Mouse (Mus musculus): ENCODE measurements around the gene Uchl4. TPM values are rescaled to one million over a fixed set of nuclear protein-coding genes. Genes with fewer than 3 reads are reported as not detected.
"Not testable (repeated sequence)": the region's sequence is repeated elsewhere in the genome, so short reads cannot be mapped to it uniquely, and the experiment has no call there.

Uchl4 gene
- total RNA-seq, 2 experiments from 2014 or later: 1.3 to 1.9 TPM

DNA sequence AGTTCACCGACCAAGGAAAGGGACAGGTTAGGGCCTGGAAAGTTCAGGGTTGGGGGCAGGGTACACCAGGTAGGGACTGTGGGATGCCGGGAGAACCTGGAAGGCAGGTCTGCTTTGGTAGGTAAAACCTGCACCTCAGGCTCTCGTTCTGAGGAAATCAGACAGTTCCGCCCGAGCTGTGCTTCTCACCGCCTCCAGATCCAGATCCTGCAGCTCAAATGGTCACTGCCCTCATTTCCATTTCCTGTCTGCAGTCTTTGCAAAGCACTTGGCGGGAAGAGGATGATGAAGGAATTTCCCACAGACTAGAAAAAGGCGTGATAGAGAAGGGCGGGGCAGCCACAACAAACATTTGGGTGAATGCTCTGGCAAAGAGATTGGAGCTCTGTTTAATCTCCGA is 33.2 kb downstream of the Uchl4 start:
- intact Hi-C loops (cut with DNase I): no loop called here
- Histone ChIP-seq H3K4me3 (no peak overlapping the region), H3K27ac (no peak overlapping the region)
- no peak for TF ChIP-seq CTCF (IDR thresholded peaks at IDR 0.05)
- no peak for DNase-seq

DNA sequence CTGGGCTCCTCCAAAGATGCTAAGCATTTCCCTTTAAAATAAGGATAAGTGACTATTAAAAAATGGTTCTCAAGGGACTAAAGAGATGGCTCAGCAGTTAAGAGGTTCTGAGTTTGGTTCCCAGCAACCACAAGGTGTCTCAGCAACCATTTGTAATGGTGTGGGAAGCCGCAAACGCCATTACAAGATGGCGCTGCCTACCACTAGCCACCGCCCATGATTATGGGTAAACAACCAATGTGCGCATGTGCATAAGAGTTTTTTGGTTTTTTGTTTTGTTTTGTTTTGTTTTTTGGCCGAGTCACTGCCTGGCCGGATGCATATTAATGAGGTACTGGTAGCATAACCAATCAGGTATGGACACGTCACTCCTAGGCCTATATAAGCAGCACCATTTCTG is 33.8 kb downstream of the Uchl4 start:
- DNase-seq; intact Hi-C loops (cut with DNase I); H3K4me3 ChIP-seq; H3K27ac ChIP-seq: not testable (repeated sequence)

DNA sequence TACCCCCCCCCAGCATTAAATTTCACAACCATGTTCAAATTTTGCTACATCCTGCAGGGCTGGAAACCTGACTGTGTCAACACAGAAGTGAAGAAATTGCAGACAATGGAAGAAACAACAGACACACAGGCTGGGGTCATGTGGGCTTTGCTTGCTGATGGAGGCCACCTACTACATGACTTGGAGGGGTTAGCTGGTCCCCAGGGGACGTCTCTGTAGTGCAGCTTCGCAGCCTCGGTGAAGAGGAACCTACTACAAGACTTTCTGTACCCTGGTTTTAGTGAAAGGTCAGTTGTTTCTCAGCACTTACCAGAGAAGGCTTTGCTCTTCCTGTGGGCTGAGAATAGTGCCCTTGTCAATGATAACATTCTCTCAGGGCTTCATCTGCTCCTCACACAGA is 36.2 kb downstream of the Uchl4 start:
- Histone ChIP-seq H3K27ac (no peak overlapping the region), H3K4me3 (no peak overlapping the region)
- intact Hi-C loops (cut with DNase I): loop anchor here (5.0 kb wide), 2 partner anchors 94 to 134 kb away; partner anchors contain the start of gene Snapc5
- no peak for DNase-seq
- no peak for TF ChIP-seq CTCF (IDR thresholded peaks at IDR 0.05)

DNA sequence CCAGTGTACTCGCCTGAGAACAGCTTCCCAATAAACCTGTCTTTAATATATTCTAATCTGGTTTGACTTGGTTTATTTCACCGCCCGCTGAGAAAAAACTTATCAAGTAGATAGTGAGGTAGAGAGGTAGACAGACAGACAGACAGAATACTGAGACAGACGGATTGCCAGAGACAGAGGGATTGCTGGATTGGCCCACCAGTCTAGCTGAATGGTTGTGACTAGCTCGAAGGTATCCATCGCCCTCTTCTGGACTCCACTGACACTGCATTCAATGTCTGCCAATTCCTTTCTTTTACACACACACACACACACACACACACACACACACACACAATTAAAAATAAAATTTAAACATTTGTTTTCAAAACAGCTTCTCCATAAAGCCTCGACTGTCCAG is 37.6 kb downstream of the Uchl4 start:
- Histone ChIP-seq H3K27ac (no peak overlapping the region), H3K4me3 (no peak overlapping the region)
- peak; percentile 60 for DNase-seq
- TF ChIP-seq CTCF (IDR thresholded peaks at IDR 0.05): peak; percentile 62
- intact Hi-C loops (cut with DNase I): loop anchor here (5.0 kb wide), 2 partner anchors 95 to 135 kb away; partner anchors contain the start of gene Snapc5

DNA sequence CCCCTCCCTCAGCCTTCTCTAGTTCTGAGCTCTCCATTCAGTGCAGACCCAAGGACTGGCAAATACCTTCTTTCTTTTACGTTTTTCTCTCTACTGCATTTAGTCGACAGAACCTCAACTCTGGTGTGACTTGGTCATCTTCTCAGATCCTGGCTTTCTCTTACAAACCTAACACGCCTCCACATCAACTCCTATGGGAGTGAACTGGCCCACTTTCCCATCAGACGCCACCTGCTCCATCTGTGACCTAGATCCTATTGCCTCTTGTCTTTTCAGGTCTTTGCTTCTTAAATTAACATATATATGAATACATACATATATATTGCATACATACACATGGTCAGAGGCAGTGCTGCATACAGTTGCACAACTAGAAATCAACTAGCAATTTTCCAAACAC is 38.8 kb downstream of the Uchl4 start:
- intact Hi-C loops (cut with DNase I): loop anchor here (5.0 kb wide), 2 partner anchors 96 to 136 kb away; partner anchors contain the start of gene Snapc5
- Histone ChIP-seq H3K27ac (no peak overlapping the region), H3K4me3 (no peak overlapping the region)
- TF ChIP-seq CTCF (IDR thresholded peaks at IDR 0.05): no peak
- no peak for DNase-seq

DNA sequence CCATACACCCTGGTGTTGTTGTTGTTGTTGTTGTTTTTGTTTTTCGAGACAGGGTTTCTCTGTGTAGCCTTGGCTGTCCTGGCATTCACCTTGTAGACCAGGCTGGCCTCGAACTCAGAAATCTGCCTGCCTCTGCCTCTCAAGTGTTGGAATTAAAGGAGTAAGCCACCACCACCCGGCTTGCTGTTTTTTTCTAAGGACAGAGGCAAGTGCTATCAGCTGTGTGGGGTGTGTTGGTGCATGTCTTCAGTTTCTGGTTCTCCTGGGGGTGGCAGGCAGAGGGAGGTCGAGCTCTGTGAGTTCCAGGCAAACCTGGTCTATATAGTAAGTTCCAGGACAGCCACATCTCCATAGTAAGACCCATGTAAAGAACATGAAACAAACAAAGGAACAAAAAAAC is 39.3 kb downstream of the Uchl4 start:
- intact Hi-C loops (cut with DNase I): loop anchor here (5.0 kb wide), 2 partner anchors 97 to 137 kb away; partner anchors contain the start of gene Snapc5
- H3K4me3 ChIP-seq: no peak overlapping the region
- H3K27ac ChIP-seq: no peak overlapping the region
- no peak for DNase-seq
- TF ChIP-seq CTCF (IDR thresholded peaks at IDR 0.05): no peak

DNA sequence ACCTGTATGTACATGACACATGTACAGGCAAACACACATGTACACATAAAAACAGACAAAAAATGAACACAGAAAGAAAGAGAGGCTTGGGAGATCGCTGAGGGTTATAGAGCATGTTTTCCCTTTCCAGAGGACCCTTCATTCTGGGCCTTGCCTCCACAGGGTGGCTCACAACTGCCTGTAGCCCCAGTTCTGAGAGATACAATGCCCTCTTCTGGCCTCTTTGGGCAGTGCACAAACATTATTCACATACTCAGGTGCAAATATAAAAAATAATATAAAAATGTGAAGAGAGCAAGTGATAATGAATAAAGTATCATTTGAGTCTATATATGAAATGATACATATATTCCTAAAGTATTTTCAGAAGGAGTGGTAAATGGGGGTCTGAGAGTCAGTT is 39.9 kb downstream of the Uchl4 start:
- no peak for DNase-seq
- TF ChIP-seq CTCF (IDR thresholded peaks at IDR 0.05): peak; percentile 35
- intact Hi-C loops (cut with DNase I): loop anchor here (5.0 kb wide), 2 partner anchors 98 to 138 kb away; partner anchors contain the start of gene Snapc5
- Histone ChIP-seq H3K4me3 (no peak overlapping the region), H3K27ac (no peak overlapping the region)

DNA sequence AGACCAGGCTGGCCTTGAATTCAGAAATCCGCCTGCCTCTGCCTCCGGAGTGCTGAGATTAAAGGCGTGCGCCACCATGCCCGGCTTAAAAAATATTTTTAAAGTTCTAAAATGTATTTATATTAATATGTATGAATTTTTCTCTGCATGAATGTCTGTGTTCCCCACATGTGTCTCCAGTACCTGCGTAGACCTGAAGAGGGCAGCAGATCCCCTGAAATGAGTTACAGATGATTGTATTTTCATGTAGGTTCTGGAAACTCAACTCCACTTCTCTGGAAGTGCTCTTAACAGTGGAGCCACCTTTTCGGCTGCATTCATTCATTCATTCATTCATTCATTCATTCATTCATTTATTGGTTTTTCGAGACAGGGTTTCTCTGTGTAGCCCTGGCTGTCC is 42.7 kb downstream of the Uchl4 start:
- peak; percentile 66 for DNase-seq
- TF ChIP-seq CTCF (IDR thresholded peaks at IDR 0.05): peak; percentile 91
- Histone ChIP-seq H3K27ac (no peak overlapping the region), H3K4me3 (no peak overlapping the region)
- intact Hi-C loops (cut with DNase I): no loop called here

DNA sequence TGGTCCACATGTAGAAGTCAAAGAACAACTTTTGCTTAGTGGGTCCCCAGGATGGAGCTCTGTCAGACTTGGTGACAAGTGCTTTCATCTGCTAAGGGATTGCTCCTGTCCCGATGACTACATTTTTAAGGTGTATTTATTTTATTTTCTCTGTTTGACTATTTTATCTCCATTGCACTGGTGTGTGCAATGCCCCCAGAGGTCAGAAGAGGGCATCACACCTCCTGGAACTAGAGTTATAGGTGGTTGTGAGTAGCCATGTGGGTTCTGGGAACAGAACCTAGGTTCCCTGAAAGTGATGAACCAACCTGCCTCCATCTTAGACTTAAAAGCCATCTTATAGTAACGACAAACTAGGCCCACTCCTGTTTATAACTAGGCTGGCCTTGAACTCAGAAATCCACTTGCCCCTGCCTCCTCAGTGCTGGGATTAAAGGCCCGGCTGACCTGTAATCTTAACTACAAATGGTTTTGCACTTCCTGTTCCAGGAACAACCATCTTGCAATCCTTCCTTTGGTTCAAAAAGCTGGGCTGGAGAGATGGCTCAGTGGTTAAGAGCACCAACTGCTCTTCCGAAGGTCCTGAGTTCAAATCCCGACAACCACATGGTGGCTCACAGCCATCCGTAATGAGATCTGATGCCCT is 43.8 kb downstream of the Uchl4 start:
- TF ChIP-seq CTCF (IDR thresholded peaks at IDR 0.05): peak; percentile 13; the same call in 1 of the 2 replicates
- H3K4me3 ChIP-seq: no peak overlapping the region
- H3K27ac ChIP-seq: no peak overlapping the region
- no peak for DNase-seq
- intact Hi-C loops (cut with DNase I): no loop called here

DNA sequence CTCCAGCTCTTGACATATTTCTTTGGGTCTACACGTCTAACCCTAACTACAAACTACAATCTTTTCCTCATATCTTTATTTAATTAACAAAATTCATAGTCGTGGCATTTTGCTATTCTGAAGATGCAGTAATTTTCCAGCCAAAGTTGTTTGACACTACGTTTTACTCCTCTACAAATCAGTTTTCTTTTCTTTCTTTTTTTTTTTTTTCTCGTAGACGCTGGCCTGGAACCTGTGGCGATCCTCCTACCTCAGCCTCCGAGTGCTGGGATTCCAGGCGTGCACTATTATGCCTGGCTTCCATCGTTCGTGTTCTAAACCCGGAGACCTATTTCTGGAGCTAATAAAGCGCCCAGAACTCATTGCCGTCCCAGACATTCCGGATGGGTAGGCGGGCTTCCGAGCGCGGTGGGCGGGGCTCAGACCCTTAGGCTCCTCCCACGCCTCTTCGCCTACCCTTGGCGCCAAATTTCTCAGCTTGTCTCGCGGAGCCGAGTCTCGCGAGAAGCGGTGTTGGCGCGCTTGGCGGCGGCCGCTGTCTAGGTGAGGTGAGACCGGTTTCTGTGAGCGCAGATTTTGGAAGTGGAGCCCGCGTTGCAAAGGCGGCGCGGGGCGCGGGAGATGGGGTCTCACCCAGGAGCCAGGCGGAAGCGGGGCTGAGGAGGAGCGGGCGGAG is 46.2 kb downstream of the Uchl4 start, which contains the start of gene Tipin:
TSS of gene Tipin (plus strand) at position 477 of the 676 bp plus-strand sequence.
- peak; percentile 98 for DNase-seq
- TF ChIP-seq CTCF (IDR thresholded peaks at IDR 0.05): no peak
- peak within 1 kb of the TSS; percentile 90 for H3K27ac ChIP-seq
- intact Hi-C loops (cut with DNase I): no loop called here
- H3K4me3 ChIP-seq: peak within 1 kb of the TSS; percentile 92

DNA sequence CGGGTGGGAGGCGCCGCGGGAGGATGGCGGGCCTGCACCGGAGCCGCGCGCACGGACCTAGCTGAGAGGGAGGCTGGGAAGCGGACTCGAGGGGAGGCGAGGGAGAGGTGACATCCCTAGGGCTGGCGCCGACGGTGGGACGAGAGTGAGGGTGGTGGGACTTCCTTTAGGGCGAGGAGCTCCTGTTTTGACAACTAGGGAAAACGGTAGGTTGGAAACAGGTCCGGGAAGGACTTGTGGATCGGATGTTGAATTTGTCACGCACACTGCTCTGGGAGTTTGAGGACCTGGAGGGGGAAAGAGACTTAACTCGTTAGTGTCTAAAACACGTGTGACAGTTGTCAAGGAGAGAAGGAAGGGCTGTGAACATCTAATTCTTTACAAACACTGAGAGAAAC is 46.8 kb downstream of the Uchl4 start:
- intact Hi-C loops (cut with DNase I): no loop called here
- no peak for DNase-seq
- Histone ChIP-seq H3K4me3 (peak overlapping the region; percentile 92), H3K27ac (peak overlapping the region; percentile 90)
- TF ChIP-seq CTCF (IDR thresholded peaks at IDR 0.05): no peak

DNA sequence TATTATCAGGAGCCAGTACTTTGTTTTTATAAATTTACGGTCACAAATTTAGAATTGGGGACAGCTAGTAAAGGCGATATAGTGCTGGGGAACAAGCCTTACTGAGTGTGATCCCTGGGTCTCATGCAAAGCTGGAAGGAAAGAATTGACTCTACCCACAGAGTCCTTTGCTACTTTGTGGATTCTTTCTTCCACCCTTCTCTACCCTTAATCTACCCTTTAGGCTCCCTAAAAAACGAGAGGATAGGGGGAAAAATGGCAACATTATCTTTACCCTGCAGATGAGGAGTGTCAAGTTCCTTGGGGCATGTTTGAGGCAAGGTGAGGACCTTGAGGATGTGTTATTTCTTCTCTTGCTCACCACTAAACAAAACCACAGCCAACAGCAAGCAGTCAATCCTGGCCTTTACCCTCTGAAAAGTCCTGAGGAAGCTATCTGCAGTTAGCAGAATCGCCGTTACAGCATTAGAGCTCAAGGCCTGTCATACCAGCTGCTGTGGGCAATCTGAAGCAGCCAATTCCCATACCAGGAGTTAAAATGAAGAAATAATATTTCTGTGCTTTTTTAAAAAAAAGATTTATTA is 47.5 kb downstream of the Uchl4 start:
- Histone ChIP-seq H3K27ac (peak overlapping the region; percentile 90; the same call in 1 of the 2 replicates), H3K4me3 (peak overlapping the region; percentile 92)
- intact Hi-C loops (cut with DNase I): no loop called here
- TF ChIP-seq CTCF (IDR thresholded peaks at IDR 0.05): no peak
- DNase-seq: no peak

Small RNA genes within 50 kb of the gene (microRNA-seq; reads per million reads assigned to microRNA genes)
- not detected for gene Gm24106

Other genes starting within 250 kb of the Uchl4 start
- 1 to 10 TPM; 2.2 to 5.7 TPM for gene Smad6, start 213.1 kb upstream of the Uchl4 start, total RNA-seq (2021)
- gene Lctl, start 118.1 kb upstream of the Uchl4 start, total RNA-seq (2021): under 1 TPM in 1 of 2 experiments, not detected in 1; 0.28 TPM
- under 1 TPM; 0.41 to 0.42 TPM for gene Zwilch, start 62.1 kb upstream of the Uchl4 start, total RNA-seq (2021)
- gene Rpl4, start 61.8 kb upstream of the Uchl4 start, total RNA-seq (2021): 100 to 1,000 TPM; 601 to 627 TPM
- gene Snapc5, start 55.9 kb upstream of the Uchl4 start, total RNA-seq (2021): 10 to 100 TPM; 19.3 to 24.4 TPM
- 10 to 100 TPM; 52.8 to 55.7 TPM for gene Map2k1, start 18.4 kb downstream of the Uchl4 start, total RNA-seq (2021)
- 10 to 100 TPM in 1 of 2 experiments, 1 to 10 TPM in 1; 7.9 to 10.3 TPM for gene Tipin, start 46.4 kb downstream of the Uchl4 start, total RNA-seq (2021)
- 10 to 100 TPM; 21.0 to 26.9 TPM for gene Dis3l, start 106.1 kb downstream of the Uchl4 start, total RNA-seq (2021)
- under 1 TPM; 0.25 to 0.46 TPM for gene Megf11, start 150.4 kb downstream of the Uchl4 start, total RNA-seq (2021)